Mouse (Mus musculus) lung, postnatal 36 days (tissue): ENCODE measurements at regions not wholly inside any gene's neighbourhood (a gene's known extent, or its start where the extent isn't known, plus 50 kb on each side); places are given as distances from the start of the nearest gene placed in this dataset.
"Not testable (repeated sequence)": the region's sequence is repeated elsewhere in the genome, so short reads cannot be mapped to it uniquely, and the experiment has no call there.

Experiments used
- DNase-seq: peaks from one replicate; pipeline ENCODE4 v3.0.0; 2022; ENCODE audit warnings: mixed read lengths

- DNase-seq, result no peak
These were observed 1642.1 kb upstream of the Cdh6 start for GRCm38 (mm10) chr15:14815556-14815955.

GRCm38 (mm10) chr15:14806849-14807248 is 1633.4 kb upstream of the Cdh6 start:
- DNase-seq, result no peak

- DNase-seq, result no peak
These were observed 1621.7 kb upstream of the Cdh6 start for GRCm38 (mm10) chr15:14795221-14795620.

GRCm38 (mm10) chr15:14780727-14781126 is 1607.3 kb upstream of the Cdh6 start:
- no peak for DNase-seq

GRCm38 (mm10) chr15:14741733-14742132 is 1568.3 kb upstream of the Cdh6 start:
- no peak for DNase-seq

GRCm38 (mm10) chr15:14697925-14698324 is 1524.5 kb upstream of the Cdh6 start:
- DNase-seq, result not testable (repeated sequence)

GRCm38 (mm10) chr15:14696481-14696880 is 1523.0 kb upstream of the Cdh6 start:
- no peak for DNase-seq

GRCm38 (mm10) chr15:14689141-14689540 is 1515.7 kb upstream of the Cdh6 start:
- DNase-seq, result no peak

- no peak for DNase-seq
These were observed 1468.8 kb upstream of the Cdh6 start for GRCm38 (mm10) chr15:14642291-14642690.

- peak; percentile 12 for DNase-seq
These were observed 1455.0 kb upstream of the Cdh6 start for GRCm38 (mm10) chr15:14628523-14628922.

- no peak for DNase-seq
These were observed 1433.2 kb upstream of the Cdh6 start for GRCm38 (mm10) chr15:14606691-14607090.
